Mouse (Mus musculus): ENCODE results near the gene Wdr24.

- TF ChIP-seq CTCF (IDR thresholded peaks at IDR 0.05; ENCODE audit: borderline replicate concordance, insufficient read depth, low read length), result no peak
- no peak for TF ChIP-seq POLR2A (IDR thresholded peaks at IDR 0.05; ENCODE audit: low read depth, low read length)
These were observed 3.6 kb downstream of the Wdr24 start for GRCm38 (mm10) chr17:25827011-25827410.
